Mouse (Mus musculus) lung, adult 2 months (tissue): ENCODE results near the gene Ccdc92b.

Experiments used
- CTCF ChIP-seq: fragments of 200-500 bp; IDR thresholded peaks from 2 replicates; pipeline ENCODE4 v1.5.1; 2011; ENCODE audit warnings: mild to moderate bottlenecking, low read length, control low read depth; ENCODE audit not compliant: insufficient read depth
- POLR2A ChIP-seq: fragments of 200-500 bp; IDR thresholded peaks from 2 replicates; pipeline ENCODE4 v1.6.1; 2011; ENCODE audit warnings: low read depth, mild to moderate bottlenecking, control low read depth, low read length, borderline replicate concordance; ENCODE audit errors: extremely low read depth

DNA sequence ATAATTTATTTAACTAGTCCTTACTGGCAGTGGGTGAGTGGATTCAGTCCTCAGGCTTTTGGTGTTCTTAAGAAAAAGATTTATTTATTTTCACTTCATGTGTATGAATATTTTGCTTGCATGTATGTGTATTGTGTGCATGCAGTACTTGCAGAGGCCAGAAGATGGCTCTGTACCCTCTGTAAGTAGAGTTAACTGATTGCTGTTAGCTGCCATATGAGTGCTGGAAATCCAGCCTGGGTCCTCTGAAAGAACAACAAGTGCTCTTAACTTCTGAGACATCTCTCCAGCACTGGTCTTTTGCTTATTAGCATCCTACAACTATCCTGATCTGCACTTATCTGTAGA is 21.4 kb upstream of the Ccdc92b start:
- TF ChIP-seq POLR2A = no peak
- TF ChIP-seq CTCF = no peak
